Mouse (Mus musculus) gastrocnemius, adult 18-20 months (tissue): ENCODE measurements around the gene Dynll1. TPM values are rescaled to one million over a fixed set of nuclear protein-coding genes. Genes with fewer than 3 reads are reported as not detected.
"Not testable (repeated sequence)": the region's sequence is repeated elsewhere in the genome, so short reads cannot be mapped to it uniquely, and the experiment has no call there.

Experiments used
- DNase-seq: peaks from one replicate; pipeline ENCODE4 v3.0.0; 2021; ENCODE audit warnings: low spot score
- total RNA-seq, 2 experiments: library from RNA; stranded (reverse); gene quantifications; 2 replicates each; pipeline ENCODE4 v1.2.3; 2021

Gene Dynll1
- total RNA-seq, 2 experiments from 2014 or later, result 44.1 to 75.5 TPM

GRCm38 (mm10) chr5:115312816-115313667 lies 12.2 kb upstream of the Dynll1 start:
- DNase-seq, result no peak

GRCm38 (mm10) chr5:115312354-115312753 lies 11.6 kb upstream of the Dynll1 start:
- DNase-seq, result no peak

- DNase-seq, result not testable (repeated sequence)
Observed at GRCm38 (mm10) chr5:115302190-115302589, 1.4 kb upstream of the Dynll1 start.

GRCm38 (mm10) chr5:115301615-115302014 lies 816 bp upstream of the Dynll1 start:
- DNase-seq, result no peak

DNA sequence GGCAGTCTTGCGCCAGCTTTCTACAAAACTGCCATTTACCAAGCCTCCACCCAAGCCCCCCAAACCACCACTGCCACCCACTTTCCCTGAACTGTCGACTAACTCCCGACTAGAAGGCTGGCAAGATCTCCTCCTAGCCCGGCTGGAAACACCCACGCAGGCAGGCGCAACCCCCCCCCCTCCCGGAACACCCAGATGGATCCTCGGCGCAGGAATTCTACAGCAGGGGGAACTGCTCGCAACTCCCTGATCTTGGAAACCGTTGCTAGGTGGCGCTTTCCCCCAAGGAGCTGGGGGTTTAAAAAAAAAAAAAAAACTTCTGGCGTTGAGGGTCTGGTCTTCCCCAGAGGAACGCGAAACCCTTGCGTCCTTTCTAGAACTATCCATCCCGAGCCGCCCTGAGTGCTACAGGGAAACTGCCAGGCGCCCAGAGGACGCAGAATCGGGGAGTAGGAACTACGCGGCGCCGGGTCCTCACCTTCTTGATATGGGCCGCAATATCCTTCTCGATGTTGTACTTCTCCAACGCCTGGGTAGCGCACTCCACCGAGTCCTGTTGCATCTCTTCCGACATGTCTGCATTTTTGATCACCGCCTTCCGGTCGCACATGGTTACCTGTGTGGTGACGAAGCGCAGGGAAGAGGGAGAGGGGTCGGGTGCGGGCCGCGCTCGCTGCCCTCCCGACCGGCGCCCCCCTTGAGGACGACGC lies 609 bp downstream of the Dynll1 start:
- peak; percentile 57 for DNase-seq

GRCm38 (mm10) chr5:115296347-115296746 lies 4.5 kb downstream of the Dynll1 start:
- DNase-seq, result no peak

DNA sequence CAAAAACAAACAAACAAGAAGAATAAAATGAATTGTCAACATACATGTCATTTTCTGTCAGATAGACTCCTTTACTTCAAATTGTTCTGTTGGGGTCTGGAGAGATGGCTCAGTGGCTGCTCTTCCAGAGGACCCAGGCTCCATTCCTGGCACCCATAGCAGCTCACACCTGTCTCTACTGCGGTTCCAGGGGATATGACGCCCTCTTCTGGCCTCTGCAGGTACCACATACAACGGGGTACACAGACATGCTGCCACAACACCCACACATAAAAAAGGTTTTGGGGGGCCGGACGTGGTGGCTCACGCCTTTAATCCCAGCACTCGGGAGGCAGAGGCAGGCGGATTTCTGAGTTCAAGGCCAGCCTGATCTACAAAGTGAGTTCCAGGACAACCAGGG lies 6.6 kb downstream of the Dynll1 start:
- no peak for DNase-seq

DNA sequence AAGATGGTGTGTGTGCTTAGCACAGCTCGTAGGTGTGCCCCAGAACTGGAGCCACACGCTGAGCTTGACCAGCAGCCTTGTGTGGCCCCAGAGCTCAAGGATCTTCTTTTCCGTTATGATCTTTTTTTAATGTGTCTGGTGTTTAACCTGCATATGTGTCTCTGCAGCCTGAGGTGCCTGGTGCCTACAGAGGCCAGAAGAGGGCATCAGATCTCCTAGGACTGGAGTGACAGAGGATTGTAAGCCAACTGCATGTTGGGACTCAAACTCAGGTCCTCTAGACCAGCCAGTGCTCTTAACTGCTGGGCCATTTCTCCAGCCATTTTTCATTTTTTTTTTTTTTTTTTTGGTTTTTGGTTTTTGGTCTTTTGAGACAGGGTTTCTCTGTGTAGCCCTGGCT lies 16.1 kb downstream of the Dynll1 start:
- DNase-seq, result no peak

GRCm38 (mm10) chr5:115280050-115280687 lies 20.6 kb downstream of the Dynll1 start:
- no peak for DNase-seq

- DNase-seq, result peak; percentile 87
Observed at GRCm38 (mm10) chr5:115279226-115280049, 21.4 kb downstream of the Dynll1 start, which contains the start of gene Coq5. Gene Coq5, plus strand, starts transcription at chr5:115279666.

- DNase-seq, result no peak
Observed at GRCm38 (mm10) chr5:115278785-115279184, 22.0 kb downstream of the Dynll1 start.

GRCm38 (mm10) chr5:115278053-115278452 lies 22.7 kb downstream of the Dynll1 start:
- DNase-seq, result no peak

GRCm38 (mm10) chr5:115275998-115276397 lies 24.8 kb downstream of the Dynll1 start:
- no peak for DNase-seq

- no peak for DNase-seq
Observed at GRCm38 (mm10) chr5:115274771-115275170, 26.0 kb downstream of the Dynll1 start.

DNA sequence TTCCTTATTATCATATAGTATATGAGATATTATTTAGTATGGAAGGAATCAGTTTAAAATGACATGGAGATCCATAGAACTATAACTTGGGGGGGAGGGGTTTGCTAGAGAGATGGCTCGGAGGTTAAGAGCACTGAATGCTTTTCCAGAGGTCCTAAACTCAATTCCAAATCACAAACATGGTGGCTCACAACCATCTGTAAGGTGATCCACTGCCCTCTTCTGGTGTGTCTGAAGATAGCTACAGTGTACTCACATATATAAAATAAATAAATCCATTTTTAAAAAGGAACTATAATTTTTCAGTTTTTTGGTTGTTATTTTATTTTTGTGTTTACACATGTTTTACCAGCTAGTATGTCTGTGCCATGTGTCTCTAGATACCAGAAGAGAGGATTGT lies 26.4 kb downstream of the Dynll1 start:
- no peak for DNase-seq

GRCm38 (mm10) chr5:115273549-115274135 lies 27.2 kb downstream of the Dynll1 start:
- no peak for DNase-seq

DNA sequence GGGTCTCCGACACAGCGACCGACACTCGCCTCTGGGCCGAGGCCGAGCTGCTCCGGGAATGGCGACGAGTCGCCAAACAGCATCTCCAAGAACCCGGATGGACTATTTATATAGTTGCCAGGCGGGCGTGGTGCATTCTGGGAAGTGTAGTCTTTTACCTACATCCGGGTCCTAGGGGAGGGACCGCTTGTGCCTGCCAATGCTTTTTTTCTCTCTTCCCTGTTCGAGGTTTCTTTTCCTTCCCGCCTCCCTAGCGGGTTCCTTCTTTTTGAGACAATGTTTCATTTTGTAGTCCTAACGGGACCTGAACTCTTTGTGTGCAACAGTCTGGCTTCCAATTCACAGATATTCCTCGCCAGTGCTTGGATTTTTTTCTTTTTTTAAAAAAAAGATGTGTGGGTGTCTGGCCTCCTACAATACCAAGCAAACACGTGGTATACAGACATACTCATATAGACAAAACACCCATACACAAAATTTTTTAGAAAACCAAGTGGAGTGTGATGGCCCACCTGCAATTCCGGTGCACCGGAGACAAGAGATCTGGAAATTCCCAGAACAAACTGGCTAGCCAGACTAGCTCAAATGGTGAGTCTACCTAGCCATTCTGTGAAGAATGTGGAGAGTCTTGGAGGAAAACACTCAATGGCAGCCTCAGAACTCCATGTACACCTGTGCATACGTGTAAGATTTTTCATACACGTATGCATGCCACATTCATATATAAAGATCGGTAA lies 27.8 kb downstream of the Dynll1 start, which contains the start of gene Rnf10:
Gene Rnf10, minus strand, starts transcription at position 87 of the 737 bp plus-strand sequence.
- DNase-seq, result peak; percentile 99

GRCm38 (mm10) chr5:115271931-115272811 lies 28.6 kb downstream of the Dynll1 start:
- DNase-seq, result peak; percentile 26

DNA sequence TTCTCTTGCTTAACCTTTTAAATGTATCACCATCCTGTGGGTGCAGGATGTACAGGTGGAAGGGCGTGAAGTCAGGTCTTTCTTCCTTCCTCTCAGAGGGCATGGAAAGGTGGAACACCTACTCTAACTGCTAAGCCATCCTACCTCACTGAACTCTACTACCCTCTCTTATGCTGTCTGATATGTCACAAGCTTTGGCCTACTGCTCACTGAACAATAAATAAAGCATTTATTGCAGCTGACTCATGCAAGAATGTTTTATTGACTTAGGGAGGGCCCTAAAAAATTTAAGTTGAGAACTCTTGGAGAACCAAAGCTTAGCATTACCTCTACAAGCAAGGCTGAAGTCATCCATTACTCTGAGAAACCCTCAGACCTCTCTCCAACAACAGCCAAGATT lies 30.8 kb downstream of the Dynll1 start:
- DNase-seq, result no peak
